Mouse (Mus musculus): ENCODE measurements at regions not wholly inside any gene's neighbourhood (a gene's known extent, or its start where the extent isn't known, plus 50 kb on each side); places are given as distances from the start of the nearest gene placed in this dataset.

- peak; percentile 53; the same call in 1 of the 2 replicates for ATAC-seq (ENCODE audit: extremely low read depth, insufficient number of reproducible peaks, low FRiP score, poor library complexity, severe bottlenecking)
Observed at GRCm38 (mm10) chr6:51168048-51168447, 264.4 kb upstream of the Nfe2l3 start.

DNA sequence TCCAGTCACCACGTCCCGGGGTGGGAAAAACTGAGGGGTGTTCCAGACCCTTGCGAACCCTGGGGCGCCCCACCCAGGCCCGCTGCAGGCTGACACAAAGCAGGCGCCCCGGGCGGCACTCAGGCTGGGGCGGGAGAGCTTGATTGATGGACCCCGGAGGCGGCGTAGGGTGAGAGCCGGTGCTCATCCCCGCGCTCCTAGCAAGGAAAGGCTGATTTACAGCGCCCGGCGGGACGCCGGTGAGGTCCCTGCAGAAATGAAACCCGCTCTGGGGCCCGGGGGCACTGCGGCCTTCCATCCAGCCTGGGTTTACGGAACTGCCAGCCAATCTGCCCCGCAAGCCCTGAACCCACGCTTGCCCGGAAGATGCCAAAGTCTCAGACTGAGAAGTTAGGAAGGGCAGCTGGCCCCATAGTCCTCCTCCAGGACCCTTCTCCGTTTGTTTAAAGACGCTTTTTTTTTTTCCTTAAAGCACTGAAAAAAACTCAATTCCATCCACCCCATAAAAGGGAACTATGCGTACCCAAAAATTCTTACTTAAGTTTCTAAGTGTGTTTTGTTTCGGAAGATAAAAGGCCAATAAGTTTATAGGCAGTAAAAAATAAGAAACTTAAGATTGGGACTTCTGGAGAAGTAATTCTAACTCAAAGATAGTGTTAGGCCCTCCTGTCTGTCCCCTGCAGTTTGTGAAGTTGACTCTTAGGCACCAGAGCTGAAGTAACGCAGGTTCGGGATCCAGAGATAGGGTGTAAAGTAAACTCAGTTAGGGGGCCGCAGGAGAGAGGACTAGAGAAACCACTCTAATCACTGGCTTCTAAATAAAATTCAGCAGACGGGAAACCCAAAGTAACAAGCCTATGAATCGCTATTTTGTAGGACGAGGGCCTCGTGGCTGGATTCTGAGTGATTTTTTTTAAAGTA is 263.4 kb upstream of the Nfe2l3 start:
- ATAC-seq (ENCODE audit: extremely low read depth, insufficient number of reproducible peaks, low FRiP score, poor library complexity, severe bottlenecking), result no peak

DNA sequence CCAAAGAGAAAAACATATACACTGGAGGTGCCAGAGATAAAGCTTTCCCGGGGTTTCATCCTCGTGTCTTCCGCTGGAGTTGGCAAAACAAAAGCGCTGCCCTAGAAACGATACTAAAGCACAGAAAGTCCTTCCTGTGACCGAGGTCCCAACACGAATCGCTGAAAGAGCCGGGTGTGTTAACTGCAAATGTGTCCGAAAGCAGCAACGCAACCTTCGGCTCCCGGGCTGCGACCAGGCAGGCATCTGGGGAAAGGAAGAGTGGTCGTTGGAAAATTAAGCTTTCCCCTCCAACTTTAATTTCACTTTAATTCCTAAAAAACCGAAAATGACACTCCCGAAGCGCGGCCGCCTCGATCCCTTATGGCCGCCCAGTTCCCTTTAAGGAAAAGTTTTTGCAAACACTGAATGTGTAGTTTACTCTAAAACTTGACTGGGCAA is 262.5 kb upstream of the Nfe2l3 start:
- ATAC-seq (ENCODE audit: extremely low read depth, insufficient number of reproducible peaks, low FRiP score, poor library complexity, severe bottlenecking), result no peak

DNA sequence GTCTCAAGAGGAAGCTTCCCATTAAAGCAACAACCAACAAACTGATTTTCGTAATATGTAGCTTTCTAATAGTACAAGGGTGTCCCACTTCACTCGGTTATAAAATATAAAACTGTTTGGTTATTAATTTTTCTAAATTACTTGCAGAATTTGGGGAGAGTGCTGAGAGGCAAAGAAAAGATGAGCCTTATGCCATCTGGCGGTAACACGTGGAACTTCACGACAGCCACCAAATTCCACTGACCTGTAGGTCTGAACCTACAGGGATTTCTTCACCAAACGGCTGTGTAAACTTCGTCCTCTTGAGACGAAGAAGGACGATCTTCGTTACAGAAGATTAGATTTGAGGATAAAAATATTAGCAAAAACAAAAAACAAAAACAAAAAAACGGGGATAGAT is 262.1 kb upstream of the Nfe2l3 start:
- 0 out of 2 replicates have a peak, but pooled peaks have one; percentile 40 for ATAC-seq (ENCODE audit: extremely low read depth, insufficient number of reproducible peaks, low FRiP score, poor library complexity, severe bottlenecking)

- peak; percentile 18; the same call in 1 of the 2 replicates for ATAC-seq (ENCODE audit: extremely low read depth, insufficient number of reproducible peaks, low FRiP score, poor library complexity, severe bottlenecking)
Observed at GRCm38 (mm10) chr6:51170871-51171270, 261.6 kb upstream of the Nfe2l3 start.

GRCm38 (mm10) chr6:51171761-51172160 is 260.7 kb upstream of the Nfe2l3 start:
- no peak for ATAC-seq (ENCODE audit: extremely low read depth, insufficient number of reproducible peaks, low FRiP score, poor library complexity, severe bottlenecking)

GRCm38 (mm10) chr6:51172331-51172791 is 260.1 kb upstream of the Nfe2l3 start:
- no peak for ATAC-seq (ENCODE audit: extremely low read depth, insufficient number of reproducible peaks, low FRiP score, poor library complexity, severe bottlenecking)

GRCm38 (mm10) chr6:51172856-51173619 is 259.4 kb upstream of the Nfe2l3 start:
- ATAC-seq (ENCODE audit: extremely low read depth, insufficient number of reproducible peaks, low FRiP score, poor library complexity, severe bottlenecking), result no peak

DNA sequence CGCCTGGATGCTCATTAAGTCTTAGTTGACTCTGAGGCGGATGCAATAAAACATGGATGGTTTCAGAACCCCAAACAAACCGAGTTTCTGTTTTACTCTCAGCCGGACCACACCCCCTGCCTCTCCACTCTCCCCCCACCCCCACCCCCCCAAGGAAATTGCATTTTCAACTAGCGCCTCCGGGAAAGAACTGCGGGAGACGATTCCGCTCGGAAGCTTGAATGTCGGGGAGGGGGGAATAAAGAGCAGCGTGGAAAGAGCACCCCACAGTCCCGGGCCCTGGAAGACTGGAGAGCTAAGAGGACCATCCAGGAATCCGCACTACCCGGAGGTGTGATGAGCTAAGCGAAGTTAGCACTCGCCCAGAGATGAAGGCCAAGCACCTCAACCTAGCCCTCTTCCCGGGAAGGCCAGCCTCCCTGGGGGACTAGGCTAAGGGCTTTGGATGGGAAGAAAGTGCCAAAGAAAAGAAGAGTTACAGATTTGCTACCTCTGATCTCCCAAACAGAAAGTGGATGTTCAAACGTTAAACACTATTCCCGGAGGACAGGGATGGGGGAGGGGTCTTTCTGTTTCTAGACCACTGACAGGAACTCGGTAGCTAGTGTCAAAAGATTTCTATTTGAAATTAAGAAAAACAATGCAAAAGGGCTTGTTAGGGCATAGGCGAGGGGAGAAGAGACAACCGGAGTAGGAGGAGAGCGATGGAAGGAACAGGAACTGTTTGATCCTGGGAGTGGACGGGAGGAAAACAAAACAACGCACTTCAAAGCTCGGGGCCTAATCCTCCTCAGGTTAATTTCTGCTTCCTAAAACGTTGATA is 258.6 kb upstream of the Nfe2l3 start:
- ATAC-seq (ENCODE audit: extremely low read depth, insufficient number of reproducible peaks, low FRiP score, poor library complexity, severe bottlenecking), result no peak

DNA sequence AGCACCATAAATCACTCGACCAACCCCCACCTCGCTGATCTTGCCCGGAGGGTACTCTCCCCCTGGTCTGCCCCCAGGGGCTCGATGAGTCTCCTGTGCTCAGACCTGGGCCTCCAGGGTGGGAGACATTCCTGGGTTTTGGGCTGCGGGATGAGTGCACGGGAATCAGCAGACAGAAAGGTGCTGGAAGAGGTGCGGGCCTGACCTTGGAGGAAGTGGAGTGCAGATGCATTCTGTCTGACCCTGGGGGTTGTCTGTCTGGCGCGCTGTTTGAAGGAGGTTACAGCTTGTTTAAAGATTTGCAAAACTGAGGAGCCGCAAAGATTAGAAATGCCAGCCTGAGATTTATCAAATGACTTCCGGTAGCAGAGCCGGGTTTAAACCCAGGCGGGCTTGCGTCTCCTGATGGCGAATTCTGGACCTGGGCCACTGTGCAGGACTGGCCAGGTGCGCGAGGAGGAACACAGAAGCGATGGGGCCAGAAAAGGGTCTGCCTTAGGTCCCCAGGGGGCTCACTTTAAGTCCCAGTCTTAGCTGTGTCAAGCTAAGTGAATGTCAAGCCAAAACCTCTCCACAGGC is 257.9 kb upstream of the Nfe2l3 start:
- ATAC-seq (ENCODE audit: extremely low read depth, insufficient number of reproducible peaks, low FRiP score, poor library complexity, severe bottlenecking), result no peak

- ATAC-seq (ENCODE audit: extremely low read depth, insufficient number of reproducible peaks, low FRiP score, poor library complexity, severe bottlenecking), result no peak
Observed at GRCm38 (mm10) chr6:51175616-51176590, 256.6 kb upstream of the Nfe2l3 start.

GRCm38 (mm10) chr6:51176791-51177433 is 255.6 kb upstream of the Nfe2l3 start:
- no peak for ATAC-seq (ENCODE audit: extremely low read depth, insufficient number of reproducible peaks, low FRiP score, poor library complexity, severe bottlenecking)

- no peak for ATAC-seq (ENCODE audit: extremely low read depth, insufficient number of reproducible peaks, low FRiP score, poor library complexity, severe bottlenecking)
Observed at GRCm38 (mm10) chr6:51177701-51178060, 254.8 kb upstream of the Nfe2l3 start.

DNA sequence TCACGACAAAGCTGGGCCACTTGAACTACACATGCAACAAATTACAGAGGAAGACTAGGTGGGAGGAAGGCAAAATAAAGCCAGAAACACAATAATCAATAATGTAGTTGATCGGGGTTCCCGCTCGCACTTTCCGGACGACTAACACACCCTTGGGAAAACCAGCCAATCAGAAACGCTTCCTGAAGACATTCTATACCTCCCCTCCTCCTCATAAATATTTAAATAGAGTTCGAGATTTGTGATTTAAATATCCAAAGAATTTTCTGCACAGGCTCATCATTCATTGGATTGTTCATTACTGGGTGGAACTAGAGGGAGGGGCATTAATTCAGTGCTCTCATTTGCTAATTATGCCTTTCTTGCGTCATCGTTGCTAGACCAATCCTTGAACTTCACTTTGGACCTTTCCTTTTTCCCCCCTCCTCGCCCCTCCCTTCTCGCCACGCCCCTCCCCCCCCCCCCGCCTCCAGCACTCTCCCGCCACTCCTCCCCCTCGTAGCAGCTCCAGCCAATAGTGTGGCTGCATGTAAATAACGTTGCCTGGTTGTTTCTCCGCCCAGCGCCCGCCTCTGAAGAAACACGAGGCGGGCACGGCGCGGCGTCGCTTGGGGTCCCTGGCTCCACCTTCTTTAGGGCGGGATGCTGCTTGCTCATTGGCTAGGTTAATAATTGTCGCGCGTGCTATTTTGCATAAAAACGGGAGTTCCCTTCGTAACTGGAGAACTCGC is 254.2 kb upstream of the Nfe2l3 start:
- ATAC-seq (ENCODE audit: extremely low read depth, insufficient number of reproducible peaks, low FRiP score, poor library complexity, severe bottlenecking), result peak; percentile 53

DNA sequence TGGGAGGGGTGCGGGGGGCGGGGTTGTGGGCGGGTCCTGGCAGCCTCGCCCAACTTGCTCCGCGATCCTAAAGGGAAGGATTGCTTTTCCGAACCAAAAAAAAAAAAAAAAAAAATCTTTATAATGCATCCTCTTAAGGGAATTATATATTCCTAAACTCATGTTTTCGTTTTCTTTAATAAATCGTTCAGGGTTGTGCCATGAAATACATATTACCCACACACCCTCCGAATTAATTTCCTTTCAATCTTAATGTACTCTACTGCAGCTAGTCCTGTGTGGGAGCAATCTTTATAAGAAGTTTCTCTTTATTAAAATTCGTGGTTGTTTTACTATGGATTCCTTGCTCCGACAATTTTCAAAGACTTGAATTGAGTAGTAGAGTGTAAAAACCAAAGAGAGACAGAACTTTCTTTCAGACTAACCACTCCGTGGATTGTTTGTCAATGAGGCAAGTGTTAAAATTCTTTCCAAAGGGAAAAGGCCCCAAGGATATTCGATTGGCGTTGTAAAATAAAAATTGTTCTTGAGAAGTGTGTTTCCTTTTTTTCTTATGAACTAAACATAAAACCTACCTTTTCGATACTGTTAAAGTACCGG is 253.6 kb upstream of the Nfe2l3 start:
- ATAC-seq (ENCODE audit: extremely low read depth, insufficient number of reproducible peaks, low FRiP score, poor library complexity, severe bottlenecking), result no peak

Data from neutrophil, adult 5-6 weeks (primary cell).